Mouse (Mus musculus) bone marrow macrophage, adult 2 months (primary cell): Measurements from ENCODE around the gene Zfp281.

Source experiments
- CTCF ChIP-seq: IDR thresholded peaks from 2 replicates; pipeline ENCODE4 v1.5.1; 2012; ENCODE audit warnings: low read depth, mild to moderate bottlenecking, low read length, moderate library complexity
- POLR2A ChIP-seq: IDR thresholded peaks from 2 replicates; pipeline ENCODE4 v1.6.1; 2012; ENCODE audit warnings: mild to moderate bottlenecking, low read depth, low read length, borderline replicate concordance

DNA sequence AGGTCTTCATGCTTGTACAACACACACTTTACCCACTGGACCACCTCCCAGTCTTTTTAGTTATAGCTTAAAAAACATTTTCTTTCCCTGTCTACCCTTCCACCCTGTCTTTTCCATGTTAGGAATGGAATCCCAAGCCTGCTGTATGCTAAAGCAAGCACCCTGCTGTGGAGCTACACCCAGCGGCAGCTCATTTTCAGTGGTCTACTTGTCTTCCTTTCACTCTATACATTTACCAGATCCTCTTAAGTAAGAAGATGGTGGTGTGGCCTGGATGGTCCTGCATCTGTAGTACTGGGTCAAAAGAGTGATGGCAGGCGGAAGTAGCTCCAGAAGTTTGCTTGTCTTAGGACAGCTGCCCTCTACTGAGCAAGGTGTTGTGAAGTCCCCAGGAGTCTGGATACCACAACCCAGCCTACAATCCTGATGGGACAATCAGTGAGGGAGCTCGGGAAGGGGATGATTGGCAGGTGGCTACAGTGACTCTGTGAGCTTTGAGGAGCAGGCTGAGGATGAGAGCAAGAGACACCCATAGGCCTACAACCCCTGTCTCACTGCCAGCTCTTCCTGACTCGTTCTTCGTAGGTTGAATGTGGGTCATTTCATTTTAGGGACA is 30.4 kb upstream of the Zfp281 start:
- TF ChIP-seq CTCF: no peak
- no peak for TF ChIP-seq POLR2A
